Mouse (Mus musculus): ENCODE results near the gene Nup210. TPM values are rescaled to one million over a fixed set of nuclear protein-coding genes. Genes with fewer than 3 reads are reported as not detected.
"Not testable (repeated sequence)": the region's sequence is repeated elsewhere in the genome, so short reads cannot be mapped to it uniquely, and the experiment has no call there.

Gene Nup210
- polyA plus RNA-seq, 1 experiment, result 43.2 TPM

GRCm38 (mm10) chr6:91137343-91137956 lies 20.8 kb upstream of the Nup210 start:
- no peak for DNase-seq (ENCODE audit: low read depth)
- no peak for TF ChIP-seq POLR2A (IDR thresholded peaks at IDR 0.05; ENCODE audit: borderline replicate concordance, extremely low read depth, insufficient read depth, insufficient read length, poor library complexity, severe bottlenecking)
- no peak for TF ChIP-seq CTCF (IDR thresholded peaks at IDR 0.05; ENCODE audit: borderline replicate concordance, extremely low read depth, insufficient read depth, insufficient read length)

- DNase-seq (ENCODE audit: low read depth), result no peak
- TF ChIP-seq POLR2A (IDR thresholded peaks at IDR 0.05; ENCODE audit: borderline replicate concordance, extremely low read depth, insufficient read depth, insufficient read length, poor library complexity, severe bottlenecking), result no peak
- no peak for TF ChIP-seq CTCF (IDR thresholded peaks at IDR 0.05; ENCODE audit: borderline replicate concordance, extremely low read depth, insufficient read depth, insufficient read length)
Observed at GRCm38 (mm10) chr6:91130856-91131255, 14.2 kb upstream of the Nup210 start.

- peak; percentile 18; the same call in 1 of the 2 replicates for TF ChIP-seq CTCF (IDR thresholded peaks at IDR 0.05; ENCODE audit: borderline replicate concordance, extremely low read depth, insufficient read depth, insufficient read length)
- no peak for TF ChIP-seq POLR2A (IDR thresholded peaks at IDR 0.05; ENCODE audit: borderline replicate concordance, extremely low read depth, insufficient read depth, insufficient read length, poor library complexity, severe bottlenecking)
- DNase-seq (ENCODE audit: low read depth), result no peak
Observed at GRCm38 (mm10) chr6:91128996-91129395, 12.4 kb upstream of the Nup210 start.

- TF ChIP-seq CTCF (IDR thresholded peaks at IDR 0.05; ENCODE audit: borderline replicate concordance, extremely low read depth, insufficient read depth, insufficient read length) (no peak), POLR2A (IDR thresholded peaks at IDR 0.05; ENCODE audit: borderline replicate concordance, extremely low read depth, insufficient read depth, insufficient read length, poor library complexity, severe bottlenecking) (no peak)
- DNase-seq (ENCODE audit: low read depth), result no peak
Observed at GRCm38 (mm10) chr6:91125228-91125585, 8.6 kb upstream of the Nup210 start.

- DNase-seq (ENCODE audit: low read depth), result peak; percentile 50
Observed at GRCm38 (mm10) chr6:91124286-91125227, 7.9 kb upstream of the Nup210 start.

GRCm38 (mm10) chr6:91123453-91123852 lies 6.8 kb upstream of the Nup210 start:
- TF ChIP-seq CTCF (IDR thresholded peaks at IDR 0.05; ENCODE audit: borderline replicate concordance, extremely low read depth, insufficient read depth, insufficient read length) (no peak), POLR2A (IDR thresholded peaks at IDR 0.05; ENCODE audit: borderline replicate concordance, extremely low read depth, insufficient read depth, insufficient read length, poor library complexity, severe bottlenecking) (no peak)
- DNase-seq (ENCODE audit: low read depth), result no peak

More at GRCm38 (mm10) chr6:91124286-91125227, 7.9 kb upstream of the Nup210 start:
- TF ChIP-seq POLR2A (IDR thresholded peaks at IDR 0.05; ENCODE audit: borderline replicate concordance, extremely low read depth, insufficient read depth, insufficient read length, poor library complexity, severe bottlenecking) (no peak), CTCF (IDR thresholded peaks at IDR 0.05; ENCODE audit: borderline replicate concordance, extremely low read depth, insufficient read depth, insufficient read length) (no peak)

- not testable (repeated sequence) for DNase-seq (ENCODE audit: low read depth)
Observed at GRCm38 (mm10) chr6:91121089-91121488, 4.5 kb upstream of the Nup210 start.

GRCm38 (mm10) chr6:91120206-91120605 lies 3.6 kb upstream of the Nup210 start:
- no peak for TF ChIP-seq CTCF (IDR thresholded peaks at IDR 0.05; ENCODE audit: borderline replicate concordance, extremely low read depth, insufficient read depth, insufficient read length)
- TF ChIP-seq POLR2A (IDR thresholded peaks at IDR 0.05; ENCODE audit: borderline replicate concordance, extremely low read depth, insufficient read depth, insufficient read length, poor library complexity, severe bottlenecking), result no peak
- DNase-seq (ENCODE audit: low read depth), result no peak

GRCm38 (mm10) chr6:91118526-91118925 lies 1.9 kb upstream of the Nup210 start:
- DNase-seq (ENCODE audit: low read depth), result no peak

GRCm38 (mm10) chr6:91117149-91117548 lies 520 bp upstream of the Nup210 start:
- TF ChIP-seq CTCF (IDR thresholded peaks at IDR 0.05; ENCODE audit: borderline replicate concordance, extremely low read depth, insufficient read depth, insufficient read length), result no peak
- no peak for TF ChIP-seq POLR2A (IDR thresholded peaks at IDR 0.05; ENCODE audit: borderline replicate concordance, extremely low read depth, insufficient read depth, insufficient read length, poor library complexity, severe bottlenecking)
- no peak for DNase-seq (ENCODE audit: low read depth)

More at GRCm38 (mm10) chr6:91118526-91118925, 1.9 kb upstream of the Nup210 start:
- TF ChIP-seq POLR2A (IDR thresholded peaks at IDR 0.05; ENCODE audit: borderline replicate concordance, extremely low read depth, insufficient read depth, insufficient read length, poor library complexity, severe bottlenecking) (no peak), CTCF (IDR thresholded peaks at IDR 0.05; ENCODE audit: borderline replicate concordance, extremely low read depth, insufficient read depth, insufficient read length) (no peak)

- no peak for TF ChIP-seq POLR2A (IDR thresholded peaks at IDR 0.05; ENCODE audit: borderline replicate concordance, extremely low read depth, insufficient read depth, insufficient read length, poor library complexity, severe bottlenecking)
- TF ChIP-seq CTCF (IDR thresholded peaks at IDR 0.05; ENCODE audit: borderline replicate concordance, extremely low read depth, insufficient read depth, insufficient read length), result no peak
- no peak for DNase-seq (ENCODE audit: low read depth)
Observed at GRCm38 (mm10) chr6:91115863-91116243, 776 bp downstream of the Nup210 start.

- no peak for DNase-seq (ENCODE audit: low read depth)
- no peak for TF ChIP-seq POLR2A (IDR thresholded peaks at IDR 0.05; ENCODE audit: borderline replicate concordance, extremely low read depth, insufficient read depth, insufficient read length, poor library complexity, severe bottlenecking)
- TF ChIP-seq CTCF (IDR thresholded peaks at IDR 0.05; ENCODE audit: borderline replicate concordance, extremely low read depth, insufficient read depth, insufficient read length), result no peak
Observed at GRCm38 (mm10) chr6:91115158-91115557, 1.5 kb downstream of the Nup210 start.

Measured in brain, embryonic 14.5 days (tissue).